Mouse (Mus musculus) embryonic stem cell, embryonic (primary cell): ENCODE measurements around the gene Ldlrad1.

Experiments
- CTCF ChIA-PET, 4 experiments: fragments of 300-600 bp in 2 of 4; fragments of 350-600 bp in 2 of 4; sonication (Branson Sonifier 250); formaldehyde crosslinking; loops; one replicate each; lab custom pipeline; 2022; ENCODE audit warnings: inconsistent platforms in 2 of 4; lab: Charles Lee
- POLR2A ChIA-PET, 4 experiments: fragments of 300-600 bp in 2 of 4; fragments of 350-600 bp in 2 of 4; sonication (Branson Sonifier 250); formaldehyde crosslinking; loops; one replicate each; lab custom pipeline; 2022; ENCODE audit warnings: antibody characterized with exemption in 4 of 4, inconsistent platforms in 1 of 4; lab: Charles Lee

Gene Ldlrad1

GRCm38 (mm10) chr4:107240196-107240595 is 31.2 kb downstream of the Ldlrad1 start:
- ChIA-PET CTCF (interaction anchor here in 1 of 4 experiments (1.3 kb wide), 1 partner anchor 109 kb away, joined by 4 read pairs; no protein-coding TSS in a partner anchor), POLR2A (interaction anchor here in 1 of 4 experiments (0.6 to 0.8 kb wide), 2 partner anchors 13 to 128 kb away, joined by 3 to 4 read pairs; partner anchors contain the start of gene Ndc1)

GRCm38 (mm10) chr4:107243365-107244333 is 34.7 kb downstream of the Ldlrad1 start:
- ChIA-PET POLR2A (interaction anchor here in 3 of 4 experiments (0.6 to 3.9 kb wide), 14 partner anchors 7 to 106 kb away, joined by 3 to 23 read pairs (median 3); partner anchors contain the start of genes Hspb11 (in 2 of the 3), Lrrc42 (in 2 of the 3), Tceanc2 (in 1 of the 3) and Tmem59 (in 1 of the 3)), CTCF (interaction anchor here in 1 of 4 experiments (0.7 kb wide), 1 partner anchor 103 kb away, joined by 3 read pairs; no protein-coding TSS in a partner anchor)

GRCm38 (mm10) chr4:107245368-107245767 is 36.4 kb downstream of the Ldlrad1 start:
- ChIA-PET CTCF (no interaction called here), POLR2A (interaction anchor here in 2 of 4 experiments (1.7 to 3.9 kb wide), 2 partner anchors 8 kb away, joined by 6 to 23 read pairs; partner anchors contain the start of genes Hspb11 (in 2 of the 2) and Lrrc42 (in 2 of the 2))

GRCm38 (mm10) chr4:107246040-107246439 is 37.1 kb downstream of the Ldlrad1 start:
- ChIA-PET CTCF (interaction anchor here in 1 of 4 experiments (1.3 kb wide), 1 partner anchor 103 kb away, joined by 3 read pairs; no protein-coding TSS in a partner anchor), POLR2A (no interaction called here)

- POLR2A ChIA-PET = interaction anchor here in 3 of 4 experiments (0.7 to 2.0 kb wide), 5 partner anchors 11 to 408 kb away, joined by 3 to 8 read pairs (median 4); partner anchors contain the start of genes Tmem59 (in 2 of the 3) and Tceanc2 (in 1 of the 3)
- CTCF ChIA-PET = interaction anchor here in 2 of 4 experiments (0.6 to 1.3 kb wide), 3 partner anchors 102 to 341 kb away, joined by 3 to 7 read pairs (median 4); no protein-coding TSS in a partner anchor
These were observed 38.1 kb downstream of the Ldlrad1 start for GRCm38 (mm10) chr4:107247110-107247509.

- ChIA-PET POLR2A (interaction anchor here in 3 of 4 experiments (0.7 to 2.0 kb wide), 5 partner anchors 10 to 409 kb away, joined by 3 to 8 read pairs (median 4); partner anchors contain the start of genes Tmem59 (in 2 of the 3) and Tceanc2 (in 1 of the 3)), CTCF (interaction anchor here in 1 of 4 experiments (0.8 kb wide), 1 partner anchor 101 kb away, joined by 4 read pairs; no protein-coding TSS in a partner anchor)
These were observed 39.1 kb downstream of the Ldlrad1 start for GRCm38 (mm10) chr4:107248061-107248460.

- ChIA-PET CTCF (interaction anchor here in 2 of 4 experiments (0.9 to 1.6 kb wide), 2 partner anchors 100 kb away, joined by 3 to 5 read pairs; no protein-coding TSS in a partner anchor), POLR2A (interaction anchor here in 2 of 4 experiments (0.6 to 1.1 kb wide), 4 partner anchors 28 to 327 kb away, joined by 3 read pairs; no protein-coding TSS in a partner anchor)
These were observed 40.5 kb downstream of the Ldlrad1 start for GRCm38 (mm10) chr4:107249471-107249870.

- CTCF ChIA-PET = interaction anchor here in 3 of 4 experiments (0.7 to 1.7 kb wide), 5 partner anchors 97 to 389 kb away, joined by 3 to 8 read pairs (median 4); no protein-coding TSS in a partner anchor
- POLR2A ChIA-PET = interaction anchor here in 1 of 4 experiments (0.7 to 1.1 kb wide), 4 partner anchors 8 to 99 kb away, joined by 3 read pairs; partner anchors contain the start of gene Tmem59
These were observed 41.5 kb downstream of the Ldlrad1 start for GRCm38 (mm10) chr4:107250494-107250893.

GRCm38 (mm10) chr4:107252522-107252921 is 43.5 kb downstream of the Ldlrad1 start:
- ChIA-PET POLR2A (interaction anchor here (0.5 to 3.3 kb wide), 34 partner anchors 8 to 826 kb away, joined by 3 to 23 read pairs (median 4); partner anchors contain the start of genes Tmem59 (in 3 of the 4), Tceanc2 (in 2 of the 4), Dmrtb1 (in 1 of the 4) and Ndc1 (in 1 of the 4)), CTCF (interaction anchor here (0.6 to 2.4 kb wide), 7 partner anchors 74 to 453 kb away, joined by 3 to 8 read pairs (median 6); partner anchors contain the start of gene Tmem59 (in 1 of the 4))

GRCm38 (mm10) chr4:107253125-107254091 is 44.4 kb downstream of the Ldlrad1 start, which contains the start of the genes Lrrc42 and Hspb11:
Lrrc42 (minus strand) TSS chr4:107253532.
Hspb11 (plus strand) TSS chr4:107253593.
- POLR2A ChIA-PET = interaction anchor here (0.5 to 3.3 kb wide), 48 partner anchors 9 to 825 kb away, joined by 3 to 23 read pairs (median 4); partner anchors contain the start of genes Tmem59 (in 3 of the 4), Tceanc2 (in 2 of the 4), 0610037L13Rik (in 1 of the 4) and Dmrtb1 (in 1 of the 4)
- CTCF ChIA-PET = interaction anchor here in 3 of 4 experiments (0.6 to 2.4 kb wide), 11 partner anchors 15 to 1980 kb away, joined by 3 to 11 read pairs (median 6); partner anchors contain the start of gene Tmem59 (in 1 of the 3)

- CTCF ChIA-PET = interaction anchor here in 2 of 4 experiments (0.6 to 2.4 kb wide), 5 partner anchors 8 to 1981 kb away, joined by 3 to 8 read pairs (median 3); partner anchors contain the start of gene Tmem59 (in 1 of the 2)
- POLR2A ChIA-PET = interaction anchor here in 3 of 4 experiments (0.8 to 3.3 kb wide), 13 partner anchors 8 to 114 kb away, joined by 3 to 23 read pairs (median 6); partner anchors contain the start of genes Tceanc2 (in 2 of the 3) and Tmem59 (in 2 of the 3)
These were observed 45.4 kb downstream of the Ldlrad1 start for GRCm38 (mm10) chr4:107254414-107254813.

GRCm38 (mm10) chr4:107260001-107260400 is 51.0 kb downstream of the Ldlrad1 start:
- ChIA-PET CTCF (no interaction called here), POLR2A (interaction anchor here in 1 of 4 experiments (1.4 to 1.9 kb wide), 2 partner anchors 12 to 103 kb away, joined by 3 to 5 read pairs; no protein-coding TSS in a partner anchor)
